Comparison of ENCODE assay signal across 17 mouse cellular contexts in the genomic region with DNA sequence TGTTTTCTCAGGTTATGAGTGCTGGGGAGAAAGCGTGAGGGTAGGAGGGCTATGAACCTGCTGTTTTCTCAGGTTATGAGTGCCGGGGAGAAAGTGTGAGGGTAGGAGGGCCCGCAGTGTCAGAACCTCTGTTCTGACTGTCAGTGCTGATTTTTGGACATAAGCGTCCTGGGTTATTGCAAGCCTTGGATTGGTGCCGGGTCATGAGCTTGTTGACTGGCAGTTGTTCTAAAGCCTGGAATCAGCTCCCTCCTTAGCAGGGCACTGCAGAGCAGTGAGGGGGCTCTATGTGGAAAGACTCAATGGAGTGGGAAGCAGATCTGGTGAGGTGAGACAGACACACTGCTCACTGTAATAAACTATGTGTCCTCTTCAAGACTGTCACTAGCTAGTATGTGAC. TPM values are rescaled to one million over a fixed set of nuclear protein-coding genes. Genes with fewer than 3 reads are reported as not detected.
DNase-seq lines count a peak whose midpoint lies in the region.
"Had no signal": no experiment of that assay in that cellular context is flagged by ENCODE, and none has a peak within 500 bp of the region (broad histone marks: within the 10 kb centered on the region; RNA-seq: fewer than 3 reads in every experiment).

No protein-coding gene starts in this region.

- no peaks in the 10 kb centered on the region for H3K9me3 ChIP-seq in midbrain, embryonic 10.5 days (replicated peaks)
- H3K9me3 ChIP-seq: limb, embryonic 10.5 days; megakaryocyte, embryonic 14.5 days had no signal

- no peaks in the 10 kb centered on the region for H3K27me3 ChIP-seq in midbrain, embryonic 10.5 days (ENCODE audit: low read depth, poor library complexity, severe bottlenecking)
- H3K27me3 ChIP-seq: CH12.LX had no signal

- no peaks in the 10 kb centered on the region for H3K36me3 ChIP-seq in midbrain, embryonic 10.5 days
- H3K36me3 ChIP-seq: limb, embryonic 10.5 days had no signal

- peaks cover 7% of the 10 kb centered on the region for H3K4me1 ChIP-seq in midbrain, embryonic 10.5 days

- 98% methylated on average over 5 of the region's 5 CpGs for WGBS in midbrain, embryonic 10.5 days

- no peak overlapping the region for H3K4me3 ChIP-seq in midbrain, embryonic 10.5 days
- H3K4me3 ChIP-seq: erythroblast, embryonic 14.5 days; layer of hippocampus, adult 2 months; limb, embryonic 10.5 days; megakaryocyte, embryonic 14.5 days had no signal

- intact Hi-C loops in gastrocnemius, postnatal 36 days (cut with DNase I) = no loop called here

- no peak overlapping the region for H3K27ac ChIP-seq in midbrain, embryonic 10.5 days (replicated peaks)
- H3K27ac ChIP-seq: layer of hippocampus, adult 2 months; limb, embryonic 10.5 days had no signal

- DNase-seq in adrenal gland, adult 2 months = peak; percentile 13
- no peak for DNase-seq in adrenal gland, postnatal 4 days (ENCODE audit: low spot score in 2 of 2)
- peak; percentile 9 for DNase-seq in gastrocnemius, postnatal 10 days
- no peak for DNase-seq in gastrocnemius, postnatal 36 days
- peak; percentile 19 for DNase-seq in kidney, postnatal 10 days
- DNase-seq in kidney, postnatal 4 days = no peak
- DNase-seq in adrenal gland, postnatal 14 days = peak; percentile 19
- DNase-seq in midbrain, embryonic 10.5 days (ENCODE audit: low spot score) = no peak
- DNase-seq: lung, embryonic 14.5 days; retina, postnatal 1 day; right cerebral cortex, postnatal 4 days; thymus, postnatal 25 days had no signal

RNA-seq across cellular contexts. Expression of gene Ccdc91, which starts 5.5 kb away (rescaled TPM):
- total RNA-seq in adrenal gland, adult 2 months (2021) = 10 to 100 TPM; 57.3 to 64.0 TPM
- polyA plus RNA-seq in adrenal gland, adult 2 months (2012; rRNA removed) = 34.5 and 37.9 TPM in 2 replicates
- 10 to 100 TPM; 29.9 to 34.1 TPM for total RNA-seq in adrenal gland, postnatal 4 days (2021)
- 10 to 100 TPM; 53.6 to 55.4 TPM for total RNA-seq in gastrocnemius, postnatal 10 days (2021)
- total RNA-seq in gastrocnemius, postnatal 36 days (2021) = 10 to 100 TPM; 75.6 to 86.2 TPM
- 35.3 and 35.5 TPM in 2 replicates for total RNA-seq in adrenal gland, postnatal 14 days (2021)
- polyA plus RNA-seq in midbrain, embryonic 10.5 days (2016; fragmentation: Nextera tagmentation; extraction: Ambion mirVana) = 29.5 and 32.3 TPM in 2 replicates

Comparison
In these comparisons a context has a peak if more than half of its experiments do, and no peak if none do; other contexts are left out.
1. DNase-seq: peak in adrenal gland, adult 2 months (single experiment), gastrocnemius, postnatal 10 days (single experiment), kidney, postnatal 10 days (single experiment) and adrenal gland, postnatal 14 days (single experiment); none in adrenal gland, postnatal 4 days (0 of 2), gastrocnemius, postnatal 36 days (0 of 2), kidney, postnatal 4 days (0 of 2) and midbrain, embryonic 10.5 days (single experiment).